Mouse (Mus musculus) stomach, embryonic 16.5 days (tissue): ENCODE measurements around the gene Gabarap. TPM values are rescaled to one million over a fixed set of nuclear protein-coding genes. Genes with fewer than 3 reads are reported as not detected.
A peak's percentile ranks its signal among the peaks of the same experiment; 100 is the strongest.

Experiments
- ATAC-seq: fragments of 200-750 bp; cut with Nextera tagmentation; 2 replicates; pipeline ENCODE4 v1.8.0; 2017; ENCODE audit warnings: moderate number of reproducible peaks, moderate TSS enrichment; ENCODE audit not compliant: insufficient read depth, low FRiP score
- H3K27ac ChIP-seq: fragments of 300-500 bp; sonication (generic); 2 replicates; pipeline ENCODE4 v1.5.1; 2014; ENCODE audit warnings: low read length
- H3K27me3 ChIP-seq: fragments of 300-500 bp; sonication (generic); 2 replicates; pipeline ENCODE4 v1.6.1; 2014; ENCODE audit warnings: low read length, control low read depth, mixed read lengths; ENCODE audit not compliant: control insufficient read depth, insufficient read depth
- H3K36me3 ChIP-seq: fragments of 300-500 bp; sonication (generic); 2 replicates; pipeline ENCODE4 v1.6.1; 2014; ENCODE audit warnings: low read length; ENCODE audit not compliant: control insufficient read depth, insufficient read depth
- H3K4me1 ChIP-seq: fragments of 300-500 bp; sonication (generic); 2 replicates; pipeline ENCODE4 v1.6.1; 2014; ENCODE audit warnings: low read length, control low read depth, mixed read lengths; ENCODE audit not compliant: control insufficient read depth, insufficient read depth
- H3K4me2 ChIP-seq: fragments of 300-500 bp; sonication (generic); 2 replicates; pipeline ENCODE4 v1.6.1; 2014; ENCODE audit warnings: low read depth, low read length, mixed read lengths
- H3K4me3 ChIP-seq: fragments of 300-500 bp; sonication (generic); replicated peaks from 2 replicates; pipeline ENCODE4 v1.5.1; 2014; ENCODE audit warnings: mild to moderate bottlenecking, low read length
- H3K9ac ChIP-seq: fragments of 300-500 bp; sonication (generic); 2 replicates; pipeline ENCODE4 v1.6.1; 2014; ENCODE audit warnings: low read length
- H3K9me3 ChIP-seq: fragments of 300-500 bp; sonication (generic); replicated peaks from 2 replicates; pipeline ENCODE4 v1.6.1; 2016; ENCODE audit warnings: low read length, control low read depth; ENCODE audit not compliant: control insufficient read depth
- WGBS: fragments of 180-500 bp; shearing (Covaris S2); extraction: QIAGEN DNeasy Blood & Tissue Kit; methylation state at CpG from one replicate; pipeline ENCODE4 v1.1.7; 2014; 5-methylcytosine and 5-hydroxymethylcytosine counted together
- polyA plus RNA-seq: library from polyadenylated mRNA; unstranded; fragments of >200 nt; fragmentation: Nextera tagmentation; extraction: Ambion mirVana; gene quantifications from 2 replicates; pipeline ENCODE4 v1.2.1, GENCODE M21; 2015

The Gabarap gene
- 485 and 494 TPM in 2 replicates for polyA plus RNA-seq

GRCm38 (mm10) chr11:69990850-69991691, at the start of gene Gabarap:
TSS of gene Gabarap (plus strand) at chr11:69991143.
- Histone ChIP-seq H3K4me3 (peak within 1 kb of the TSS; percentile 96), H3K9me3 (no peaks in the 10 kb centered on the region), H3K4me1 (peaks cover 24% of the 10 kb centered on the region), H3K27ac (peak within 1 kb of the TSS; percentile 96), H3K36me3 (peaks cover 28% of the 10 kb centered on the region), H3K27me3 (no peaks in the 10 kb centered on the region), H3K4me2 (peak within 1 kb of the TSS; percentile 73), H3K9ac (peak within 1 kb of the TSS; percentile 98)
- under 1% methylated on average over 40 of the region's 40 CpGs for WGBS
- peak; percentile 75 for ATAC-seq

DNA sequence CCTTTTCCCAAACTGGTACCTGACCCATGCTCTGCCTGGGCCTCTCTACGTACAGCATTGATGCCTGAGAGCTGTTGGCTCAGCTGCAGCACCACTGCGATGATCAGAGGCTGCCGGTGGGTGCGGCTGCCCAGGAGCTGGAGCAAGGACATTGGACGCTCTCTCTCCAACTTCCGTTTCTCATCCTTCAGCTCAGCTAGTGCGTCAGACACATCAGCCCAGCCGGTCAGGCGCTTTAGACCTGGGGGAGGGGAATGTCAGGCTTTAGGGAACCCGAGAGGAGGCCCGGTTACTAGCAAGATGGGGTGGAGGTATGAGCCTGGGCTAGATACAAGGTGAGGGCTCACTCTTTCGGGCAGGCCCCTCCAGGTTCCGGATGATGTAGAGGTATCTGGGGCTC, 45.7 kb upstream of the Gabarap start:
- Histone ChIP-seq H3K9ac (0 out of 2 replicates have a peak overlapping the region, but pooled peaks have one; percentile 2), H3K27me3 (no peaks in the 10 kb centered on the region), H3K9me3 (no peaks in the 10 kb centered on the region), H3K36me3 (0 out of 2 replicates have a peak, but pooled peaks cover 8% of the 10 kb centered on the region), H3K27ac (no peak overlapping the region), H3K4me3 (peak overlapping the region; percentile 65; the same call in 1 of the 2 replicates), H3K4me1 (peaks cover 26% of the 10 kb centered on the region), H3K4me2 (peak overlapping the region; percentile 77; the same call in 1 of the 2 replicates)
- WGBS, result 73% methylated on average over 13 of the region's 13 CpGs
- no peak for ATAC-seq

DNA sequence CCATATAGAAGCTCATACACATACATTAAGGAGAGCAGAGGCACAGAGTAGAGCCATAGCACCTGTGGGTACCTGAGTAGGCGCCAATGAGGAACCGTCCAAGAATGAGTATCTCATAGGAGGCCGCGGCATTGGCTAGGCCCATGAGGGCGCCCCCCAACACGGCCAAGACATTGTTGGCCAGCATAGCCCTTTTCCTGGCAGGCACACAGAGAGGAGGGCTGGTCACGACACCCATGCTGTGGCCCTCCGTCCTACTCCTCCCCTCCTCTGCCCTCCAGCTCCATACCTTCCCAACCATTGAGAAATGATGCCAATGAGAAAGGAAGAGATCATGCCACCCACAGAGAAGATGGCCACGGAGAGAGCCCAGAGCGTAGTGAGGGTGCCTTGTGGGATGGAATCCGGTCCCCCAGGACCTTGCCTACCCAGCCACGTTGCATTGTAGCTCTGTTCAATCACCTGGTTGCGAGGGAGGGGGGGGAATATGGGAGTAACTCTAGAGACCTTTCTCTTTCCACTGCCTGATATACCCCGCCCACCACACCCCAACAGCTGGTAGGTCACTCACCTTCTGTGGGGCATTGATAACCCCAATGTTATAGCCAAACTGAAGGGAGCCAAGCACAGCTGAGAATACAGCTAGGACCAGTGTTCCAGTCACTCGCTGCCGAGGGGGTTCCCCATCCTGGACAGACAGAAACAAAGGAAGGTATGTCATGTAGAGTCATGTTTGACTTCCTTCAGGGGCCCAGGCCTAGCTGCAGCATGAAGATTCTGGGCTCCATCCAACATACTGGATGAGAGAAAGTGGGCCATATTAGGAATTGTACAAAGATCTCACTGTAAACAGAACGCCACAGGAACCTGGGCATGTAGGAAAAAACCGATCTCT, 44.7 kb upstream of the Gabarap start:
- 79% methylated on average over 18 of the region's 18 CpGs for WGBS
- peak overlapping the region; percentile 68 for H3K9ac ChIP-seq
- peak overlapping the region; percentile 77 for H3K4me2 ChIP-seq
- H3K27me3 ChIP-seq, result no peaks in the 10 kb centered on the region
- ATAC-seq, result no peak
- H3K4me1 ChIP-seq, result peaks cover 26% of the 10 kb centered on the region
- peak overlapping the region; percentile 87 for H3K27ac ChIP-seq
- no peaks in the 10 kb centered on the region for H3K9me3 ChIP-seq
- H3K36me3 ChIP-seq, result 0 out of 2 replicates have a peak, but pooled peaks cover 8% of the 10 kb centered on the region
- H3K4me3 ChIP-seq, result peak overlapping the region; percentile 65

DNA sequence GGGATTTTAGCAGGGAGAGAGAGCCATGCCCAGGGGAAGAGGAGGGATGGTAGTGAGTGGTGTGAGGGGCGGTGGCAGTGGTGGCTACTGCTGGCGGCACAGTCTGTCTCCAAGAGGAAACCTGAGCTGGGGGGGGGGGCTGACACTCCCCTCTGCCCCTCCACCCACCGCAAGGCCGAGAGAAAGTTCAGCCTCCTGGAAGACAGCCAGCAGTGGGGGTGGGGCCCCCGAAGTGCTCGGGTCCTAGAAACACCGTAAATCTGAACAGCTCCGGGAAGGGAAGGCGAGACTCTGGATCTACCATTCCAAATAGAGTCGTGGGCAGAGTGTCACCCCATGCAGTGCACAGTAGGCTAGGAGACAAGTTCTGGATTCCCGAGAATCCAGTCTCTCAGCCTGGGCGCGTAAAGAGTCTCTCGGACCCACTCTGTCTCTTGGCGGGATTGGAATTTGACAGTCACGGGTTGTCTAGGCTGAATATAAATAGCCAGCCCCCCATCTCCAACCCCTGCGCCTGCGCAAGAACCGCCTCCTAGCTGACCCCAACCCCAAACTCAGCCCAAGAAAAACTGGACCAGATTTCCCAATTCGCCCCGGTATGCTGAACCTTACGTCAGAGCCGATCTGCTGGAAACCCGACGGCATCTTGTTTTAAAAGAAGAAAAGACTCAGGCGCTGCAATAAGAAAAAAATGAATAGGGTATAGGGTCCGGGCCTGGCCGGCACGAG, 43.4 kb upstream of the Gabarap start:
- ATAC-seq, result peak; percentile 46; the same call in 1 of the 2 replicates
- peak overlapping the region; percentile 77 for H3K4me2 ChIP-seq
- no peaks in the 10 kb centered on the region for H3K27me3 ChIP-seq
- H3K27ac ChIP-seq, result peak overlapping the region; percentile 87
- H3K4me1 ChIP-seq, result peaks cover 26% of the 10 kb centered on the region
- H3K9ac ChIP-seq, result peak overlapping the region; percentile 68
- H3K9me3 ChIP-seq, result no peaks in the 10 kb centered on the region
- 0 out of 2 replicates have a peak, but pooled peaks cover 8% of the 10 kb centered on the region for H3K36me3 ChIP-seq
- H3K4me3 ChIP-seq, result peak overlapping the region; percentile 65
- WGBS, result 4% methylated on average over 29 of the region's 29 CpGs

DNA sequence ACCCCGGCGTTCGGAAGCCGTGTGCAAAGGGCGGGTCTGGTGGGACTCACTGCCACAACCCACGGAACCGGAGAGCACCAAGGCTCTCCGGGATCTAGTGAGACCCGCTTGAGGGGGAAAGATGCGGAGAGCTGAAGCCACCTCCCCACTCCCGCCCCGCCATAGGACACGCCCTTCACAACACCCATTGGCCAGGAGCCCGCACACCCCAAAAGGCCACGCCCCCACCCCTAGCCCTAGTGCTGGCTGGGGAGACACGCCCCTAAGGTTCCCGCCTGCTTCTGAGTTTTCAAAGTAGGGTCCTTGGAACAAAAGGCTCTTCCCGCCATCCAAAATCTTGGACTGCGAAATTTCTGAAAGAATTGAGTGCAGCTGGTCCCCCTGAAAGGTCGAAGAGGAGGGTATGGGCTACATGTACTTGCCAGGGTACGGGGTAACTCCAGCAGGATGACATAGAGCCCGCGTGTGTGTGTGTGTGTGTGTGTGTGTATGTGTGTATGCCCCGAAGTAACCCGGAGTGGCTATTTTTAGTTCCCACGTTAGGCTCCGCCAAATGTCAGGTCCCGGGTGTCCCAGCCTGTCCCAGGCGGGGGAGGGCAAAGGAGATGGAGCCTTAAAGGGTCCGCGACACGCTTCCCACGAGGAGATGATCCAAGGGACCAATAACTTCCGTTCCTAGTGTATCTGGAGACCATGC, 42.7 kb upstream of the Gabarap start, which contains the start of gene Slc2a4:
TSS of gene Slc2a4 (minus strand) at position 123 of the 697 bp plus-strand sequence.
- ATAC-seq, result peak; percentile 94
- Histone ChIP-seq H3K9me3 (no peaks in the 10 kb centered on the region), H3K4me3 (peak within 1 kb of the TSS; percentile 65), H3K36me3 (0 out of 2 replicates have a peak, but pooled peaks cover 8% of the 10 kb centered on the region), H3K4me2 (peak within 1 kb of the TSS; percentile 77), H3K27ac (peak within 1 kb of the TSS; percentile 87), H3K27me3 (no peaks in the 10 kb centered on the region), H3K4me1 (peaks cover 26% of the 10 kb centered on the region), H3K9ac (peak within 1 kb of the TSS; percentile 68)
- under 1% methylated on average over 34 of the region's 34 CpGs for WGBS

GRCm38 (mm10) chr11:69948763-69949150, 42.2 kb upstream of the Gabarap start:
- peak overlapping the region; percentile 77 for H3K4me2 ChIP-seq
- peak overlapping the region; percentile 65 for H3K4me3 ChIP-seq
- H3K27me3 ChIP-seq, result no peaks in the 10 kb centered on the region
- H3K9me3 ChIP-seq, result no peaks in the 10 kb centered on the region
- peak; percentile 35; the same call in 1 of the 2 replicates for ATAC-seq
- H3K27ac ChIP-seq, result peak overlapping the region; percentile 75
- WGBS, result under 1% methylated on average over 14 of the region's 14 CpGs
- peak overlapping the region; percentile 68 for H3K9ac ChIP-seq
- H3K36me3 ChIP-seq, result 0 out of 2 replicates have a peak, but pooled peaks cover 8% of the 10 kb centered on the region
- H3K4me1 ChIP-seq, result peaks cover 26% of the 10 kb centered on the region

DNA sequence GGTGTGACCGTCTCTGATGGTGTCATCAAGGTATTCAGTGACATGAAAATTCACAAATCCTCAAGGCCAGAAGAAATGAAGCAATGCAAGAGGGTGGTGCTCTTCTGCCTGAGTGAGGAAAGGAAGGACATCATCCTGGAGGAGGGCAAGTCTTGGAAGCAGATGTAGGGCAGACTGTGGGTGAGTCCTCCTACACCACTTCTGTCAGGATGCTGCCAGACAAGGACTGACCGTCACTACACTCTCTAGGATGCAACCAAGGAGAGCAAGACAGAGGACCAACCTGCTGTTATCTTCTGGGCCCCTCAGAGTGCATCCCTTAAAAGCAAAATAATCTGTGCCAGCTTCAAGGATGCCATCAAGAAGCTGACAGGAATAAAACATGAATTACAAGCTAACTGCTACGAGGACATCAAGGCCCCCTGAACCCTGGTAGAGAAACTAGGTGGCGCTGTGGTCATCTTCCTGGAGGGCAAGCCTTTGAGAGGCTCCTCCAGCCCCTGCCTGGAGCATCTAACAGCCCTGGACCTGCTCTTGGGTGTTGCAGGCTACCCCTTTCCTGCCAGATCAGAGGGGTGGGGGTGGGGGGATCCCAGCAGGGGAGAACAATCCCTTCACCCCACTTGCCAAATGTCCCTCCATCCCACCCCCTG, 40.0 kb upstream of the Gabarap start:
- H3K36me3 ChIP-seq, result no peaks in the 10 kb centered on the region
- no peak for ATAC-seq
- 48% methylated on average over 4 of the region's 4 CpGs for WGBS
- no peak overlapping the region for H3K4me3 ChIP-seq
- H3K4me2 ChIP-seq, result no peak overlapping the region
- no peaks in the 10 kb centered on the region for H3K9me3 ChIP-seq
- no peaks in the 10 kb centered on the region for H3K27me3 ChIP-seq
- H3K4me1 ChIP-seq, result peaks cover 25% of the 10 kb centered on the region
- no peak overlapping the region for H3K9ac ChIP-seq
- no peak overlapping the region for H3K27ac ChIP-seq
